Mouse (Mus musculus) heart, embryonic 13.5 days (tissue): ENCODE measurements at regions not wholly inside any gene's neighbourhood (a gene's known extent, or its start where the extent isn't known, plus 50 kb on each side); places are given as distances from the start of the nearest gene placed in this dataset.
A peak's percentile ranks its signal among the peaks of the same experiment; 100 is the strongest.

Experiments used
- ATAC-seq: fragments of 200-750 bp; cut with Nextera tagmentation; 2 replicates; pipeline ENCODE4 v1.8.0; 2017; ENCODE audit warnings: moderate TSS enrichment; ENCODE audit not compliant: insufficient number of reproducible peaks, low FRiP score, low TSS enrichment; ENCODE audit errors: extremely low read depth
- H3K27ac ChIP-seq: fragments of 300-500 bp; sonication (generic); replicated peaks from 2 replicates; pipeline ENCODE4 v1.5.1; 2015; ENCODE audit warnings: moderate library complexity, mild to moderate bottlenecking, inconsistent platforms
- H3K27me3 ChIP-seq: fragments of 300-500 bp; sonication (generic); replicated peaks from 2 replicates; pipeline ENCODE4 v1.6.1; 2015; ENCODE audit warnings: mild to moderate bottlenecking, inconsistent platforms
- H3K36me3 ChIP-seq: fragments of 300-500 bp; sonication (generic); 2 replicates; pipeline ENCODE4 v1.6.1; 2015; ENCODE audit warnings: mild to moderate bottlenecking, inconsistent platforms
- H3K4me1 ChIP-seq: fragments of 300-500 bp; sonication (generic); 2 replicates; pipeline ENCODE4 v1.6.1; 2015; ENCODE audit warnings: inconsistent platforms
- H3K4me2 ChIP-seq: fragments of 300-500 bp; sonication (generic); 2 replicates; pipeline ENCODE4 v1.6.1; 2015; ENCODE audit warnings: inconsistent platforms, mild to moderate bottlenecking, moderate library complexity
- H3K4me3 ChIP-seq: fragments of 300-500 bp; sonication (generic); 2 replicates; pipeline ENCODE4 v1.5.1; 2015; ENCODE audit warnings: moderate library complexity, mild to moderate bottlenecking, inconsistent platforms
- H3K9ac ChIP-seq: fragments of 300-500 bp; sonication (generic); 2 replicates; pipeline ENCODE4 v1.6.1; 2015; ENCODE audit warnings: inconsistent platforms, mild to moderate bottlenecking, moderate library complexity
- H3K9me3 ChIP-seq: fragments of 300-500 bp; sonication (generic); 2 replicates; pipeline ENCODE4 v1.6.1; 2016; ENCODE audit warnings: inconsistent platforms
- WGBS: fragments of 180-500 bp; shearing (Covaris S2); methylation state at CpG from one replicate; pipeline ENCODE4 v1.1.7; 2015; ENCODE audit warnings: mixed read lengths; 5-methylcytosine and 5-hydroxymethylcytosine counted together

DNA sequence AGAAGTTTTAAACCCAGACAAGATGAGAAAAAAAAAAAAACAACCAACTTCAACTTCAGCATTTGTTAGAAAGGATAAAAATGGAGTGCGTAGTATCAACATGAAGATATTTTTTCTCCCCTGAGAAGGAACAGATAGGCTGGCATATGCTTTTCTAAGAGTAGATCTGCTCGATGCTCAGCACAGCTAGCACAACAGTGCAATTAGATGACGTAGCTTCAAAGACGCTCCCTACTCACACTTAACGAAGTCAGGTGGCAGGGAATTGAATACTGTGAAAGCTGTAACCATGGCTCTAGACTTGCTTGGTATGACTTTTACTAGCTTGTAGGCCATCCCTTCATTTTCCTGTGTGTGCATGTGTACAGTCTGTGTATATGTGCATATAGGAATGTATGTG is 299.5 kb downstream of the Tmem182 start:
- H3K9ac ChIP-seq: no peak overlapping the region
- H3K9me3 ChIP-seq: no peaks in the 10 kb centered on the region
- no peaks in the 10 kb centered on the region for H3K4me1 ChIP-seq
- no peak overlapping the region for H3K4me3 ChIP-seq
- no peaks in the 10 kb centered on the region for H3K27me3 ChIP-seq
- no peaks in the 10 kb centered on the region for H3K36me3 ChIP-seq
- WGBS: 88% methylated on average over 5 of the region's 5 CpGs
- no peak overlapping the region for H3K4me2 ChIP-seq
- ATAC-seq: no peak
- no peak overlapping the region for H3K27ac ChIP-seq

DNA sequence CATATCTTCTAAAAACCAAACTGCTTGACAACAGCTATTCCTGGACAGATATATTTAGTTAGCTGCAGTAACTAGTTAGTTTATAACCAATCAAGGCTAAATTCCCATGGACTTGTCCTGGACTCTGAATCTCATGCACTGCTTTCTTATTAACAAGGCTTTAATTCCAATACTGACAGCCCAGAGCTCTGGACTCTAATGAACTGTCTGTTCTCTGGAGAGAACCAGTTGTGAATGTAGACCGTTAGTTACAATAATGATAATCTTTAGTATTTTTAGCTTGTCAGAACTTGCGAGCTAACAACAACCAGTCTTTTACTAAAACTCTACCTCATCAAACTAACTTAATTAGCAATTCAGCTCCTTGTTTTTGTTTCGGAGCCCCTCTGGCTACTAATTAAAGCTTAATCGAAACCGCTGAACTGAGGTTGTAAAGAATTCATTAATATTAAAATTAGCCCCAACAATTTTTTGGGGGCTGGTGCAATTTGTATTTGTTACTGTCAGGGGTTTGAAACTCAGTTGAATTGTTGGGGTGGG is 316.3 kb downstream of the Tmem182 start:
- Histone ChIP-seq H3K9ac (no peak overlapping the region), H3K9me3 (no peaks in the 10 kb centered on the region), H3K4me2 (no peak overlapping the region), H3K36me3 (no peaks in the 10 kb centered on the region), H3K27ac (no peak overlapping the region), H3K27me3 (no peaks in the 10 kb centered on the region), H3K4me3 (no peak overlapping the region), H3K4me1 (no peaks in the 10 kb centered on the region)
- no peak for ATAC-seq
- WGBS: 76% methylated on average over 5 of the region's 5 CpGs

DNA sequence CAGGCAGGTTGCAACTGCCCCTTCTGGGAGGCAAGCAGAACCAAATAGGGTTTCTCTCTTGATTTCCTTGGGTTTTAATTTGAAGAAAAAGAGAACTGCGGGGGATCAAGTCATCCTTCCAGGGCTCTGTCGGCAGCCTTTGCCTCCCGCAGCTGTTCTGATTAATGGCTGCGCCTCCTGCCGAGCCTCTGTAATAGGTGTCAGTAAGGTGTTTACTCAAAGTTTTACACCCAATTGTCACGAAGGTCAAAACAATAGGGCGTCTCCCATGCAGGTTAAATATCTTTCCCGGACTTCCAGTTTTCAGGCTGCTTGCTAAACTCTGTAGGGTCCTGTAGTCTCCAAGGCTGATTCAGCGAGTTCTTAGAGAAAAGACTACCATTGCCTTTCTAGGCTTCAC is 326.0 kb downstream of the Tmem182 start:
- no peaks in the 10 kb centered on the region for H3K9me3 ChIP-seq
- H3K4me2 ChIP-seq: no peak overlapping the region
- no peak for ATAC-seq
- WGBS: 8% methylated on average over 9 of the region's 9 CpGs
- H3K4me1 ChIP-seq: peaks cover 12% of the 10 kb centered on the region
- no peaks in the 10 kb centered on the region for H3K36me3 ChIP-seq
- no peak overlapping the region for H3K27ac ChIP-seq
- H3K9ac ChIP-seq: no peak overlapping the region
- H3K27me3 ChIP-seq: 0 out of 2 replicates have a peak, but pooled peaks cover 12% of the 10 kb centered on the region
- H3K4me3 ChIP-seq: no peak overlapping the region

DNA sequence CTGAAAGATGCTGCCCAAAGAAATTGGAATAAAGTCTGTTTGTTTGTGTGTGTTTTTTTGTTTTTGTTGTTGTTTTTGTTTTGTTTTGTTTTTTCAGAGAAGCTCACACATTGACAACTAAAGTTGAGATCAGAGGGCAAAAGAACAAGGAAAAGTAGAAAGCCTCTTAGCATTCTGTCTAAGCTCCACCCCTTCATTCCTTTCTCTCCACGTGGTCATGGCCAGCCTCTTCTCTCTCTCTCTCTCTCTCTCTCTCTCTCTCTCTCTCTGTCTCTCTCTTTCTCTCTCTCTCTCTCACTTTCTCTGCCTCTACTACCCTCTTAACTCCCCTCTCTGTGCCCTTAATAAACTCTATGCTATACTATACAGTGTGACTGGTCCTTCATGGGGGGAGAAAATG is 327.7 kb downstream of the Tmem182 start:
- no peak overlapping the region for H3K9ac ChIP-seq
- H3K27me3 ChIP-seq: 0 out of 2 replicates have a peak, but pooled peaks cover 12% of the 10 kb centered on the region
- ATAC-seq: no peak
- no peak overlapping the region for H3K4me2 ChIP-seq
- H3K4me3 ChIP-seq: no peak overlapping the region
- no peaks in the 10 kb centered on the region for H3K36me3 ChIP-seq
- 19% methylated on average over 1 of the region's 1 CpGs for WGBS
- H3K9me3 ChIP-seq: no peaks in the 10 kb centered on the region
- peaks cover 12% of the 10 kb centered on the region for H3K4me1 ChIP-seq
- H3K27ac ChIP-seq: peak overlapping the region; percentile 69

DNA sequence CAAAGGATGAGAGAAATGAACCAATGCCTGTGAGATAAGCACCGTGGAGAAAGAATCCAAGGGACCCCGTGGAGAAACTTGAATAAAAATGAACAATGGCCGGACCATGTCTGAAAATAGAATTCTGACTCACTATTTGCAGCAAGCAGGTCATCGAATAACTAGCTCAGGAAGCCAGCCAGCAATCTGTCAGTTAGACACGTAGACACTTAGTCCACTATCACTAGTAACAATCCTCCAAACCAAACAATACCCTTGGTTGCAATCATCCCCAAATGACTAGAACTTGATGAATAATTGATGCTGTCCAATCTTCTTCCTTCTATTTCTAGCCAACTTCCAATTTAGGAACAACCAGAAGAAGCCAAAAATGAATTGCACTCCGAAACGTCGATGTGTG is 328.5 kb downstream of the Tmem182 start:
- no peak overlapping the region for H3K4me2 ChIP-seq
- peaks cover 12% of the 10 kb centered on the region for H3K4me1 ChIP-seq
- 0 out of 2 replicates have a peak, but pooled peaks cover 12% of the 10 kb centered on the region for H3K27me3 ChIP-seq
- H3K9me3 ChIP-seq: no peaks in the 10 kb centered on the region
- H3K9ac ChIP-seq: no peak overlapping the region
- no peak overlapping the region for H3K4me3 ChIP-seq
- H3K36me3 ChIP-seq: no peaks in the 10 kb centered on the region
- H3K27ac ChIP-seq: peak overlapping the region; percentile 69
- ATAC-seq: no peak
- WGBS: 28% methylated on average over 8 of the region's 8 CpGs

DNA sequence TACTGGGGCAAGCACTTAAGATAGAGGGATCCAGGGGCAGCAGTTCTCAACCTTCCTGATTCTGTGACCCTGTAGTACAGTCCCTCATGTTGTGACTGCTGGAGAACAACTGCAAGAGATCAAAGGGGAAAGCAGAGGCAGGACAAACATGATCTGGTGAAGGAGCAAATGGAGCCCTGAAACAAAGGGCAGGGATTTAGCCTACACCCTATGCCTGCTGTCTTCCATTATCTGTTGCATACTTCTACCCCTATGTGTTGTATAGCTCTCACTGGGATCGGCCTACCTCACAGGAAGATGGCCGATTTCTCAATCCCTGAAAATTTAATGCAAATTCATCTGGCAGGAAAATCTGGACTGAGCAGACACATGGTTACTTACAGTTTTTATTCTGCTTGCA is 334.3 kb downstream of the Tmem182 start:
- Histone ChIP-seq H3K4me2 (no peak overlapping the region), H3K4me3 (no peak overlapping the region), H3K27ac (no peak overlapping the region), H3K4me1 (no peaks in the 10 kb centered on the region), H3K27me3 (no peaks in the 10 kb centered on the region), H3K9me3 (no peaks in the 10 kb centered on the region), H3K36me3 (no peaks in the 10 kb centered on the region), H3K9ac (no peak overlapping the region)
- 72% methylated on average over 2 of the region's 2 CpGs for WGBS
- no peak for ATAC-seq

DNA sequence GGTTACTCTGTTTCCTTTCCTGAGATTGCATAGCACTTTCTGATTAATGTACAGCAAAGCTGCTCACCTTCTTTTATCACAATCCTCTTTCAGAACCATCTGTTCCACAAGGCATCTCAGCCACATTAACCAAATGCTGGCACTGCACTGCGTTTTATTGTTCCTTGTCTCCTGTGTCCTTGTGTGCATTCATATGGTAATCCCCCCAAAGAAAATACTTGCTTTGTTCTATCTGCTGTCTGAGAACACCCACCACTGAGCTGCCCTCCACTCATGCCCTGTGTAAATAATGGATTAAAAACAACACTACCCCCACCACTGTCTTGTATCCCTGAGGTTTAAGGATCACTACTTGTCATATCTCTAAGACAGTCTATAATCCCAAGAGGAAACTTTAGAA is 335.1 kb downstream of the Tmem182 start:
- Histone ChIP-seq H3K27me3 (no peaks in the 10 kb centered on the region), H3K36me3 (no peaks in the 10 kb centered on the region), H3K9ac (no peak overlapping the region), H3K9me3 (no peaks in the 10 kb centered on the region), H3K4me1 (no peaks in the 10 kb centered on the region), H3K4me2 (no peak overlapping the region), H3K4me3 (no peak overlapping the region), H3K27ac (no peak overlapping the region)
- no peak for ATAC-seq
- 50% methylated on average over 1 of the region's 1 CpGs for WGBS

DNA sequence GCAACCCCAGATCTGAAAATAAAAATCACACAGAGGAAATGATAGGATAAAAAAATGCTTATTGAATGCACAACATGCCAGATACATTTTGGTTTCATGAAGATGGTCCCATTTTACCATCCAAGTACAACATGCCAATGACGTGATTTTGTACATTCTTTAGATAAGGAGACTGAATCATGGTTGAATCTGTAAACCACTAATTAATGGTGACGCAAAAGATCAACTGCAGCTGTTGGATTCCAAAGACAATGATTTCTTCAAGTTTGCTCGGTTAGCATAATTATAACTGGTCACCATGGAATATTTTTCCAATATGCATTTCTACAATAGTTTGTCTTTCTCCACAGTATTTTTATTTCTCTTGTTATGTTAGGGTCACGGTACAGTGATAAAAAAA is 336.6 kb downstream of the Tmem182 start:
- 71% methylated on average over 4 of the region's 4 CpGs for WGBS
- H3K36me3 ChIP-seq: no peaks in the 10 kb centered on the region
- H3K4me1 ChIP-seq: no peaks in the 10 kb centered on the region
- H3K4me2 ChIP-seq: no peak overlapping the region
- H3K9me3 ChIP-seq: no peaks in the 10 kb centered on the region
- no peak for ATAC-seq
- H3K4me3 ChIP-seq: no peak overlapping the region
- H3K9ac ChIP-seq: no peak overlapping the region
- no peak overlapping the region for H3K27ac ChIP-seq
- H3K27me3 ChIP-seq: no peaks in the 10 kb centered on the region

DNA sequence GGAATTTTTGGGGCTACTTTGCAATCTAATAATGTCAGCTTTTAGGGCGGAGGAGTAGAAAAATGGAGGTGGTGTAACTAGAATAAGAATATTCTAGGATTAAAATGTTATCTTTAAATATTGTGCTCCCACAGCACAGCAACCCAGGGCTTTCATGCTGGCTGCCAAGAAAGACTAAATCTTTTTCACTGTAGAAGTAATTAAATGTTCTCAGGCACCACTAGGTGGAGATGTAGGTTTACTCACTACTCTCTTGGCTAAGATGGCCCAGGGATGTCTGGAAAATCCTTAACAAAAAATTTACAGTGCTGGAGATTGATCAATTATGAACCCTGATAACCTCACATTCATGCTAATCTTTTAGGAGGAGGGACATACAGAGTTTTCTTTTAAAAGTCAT is 347.1 kb downstream of the Tmem182 start:
- Histone ChIP-seq H3K27me3 (no peaks in the 10 kb centered on the region), H3K27ac (no peak overlapping the region), H3K4me2 (no peak overlapping the region), H3K9ac (no peak overlapping the region), H3K9me3 (no peaks in the 10 kb centered on the region), H3K36me3 (no peaks in the 10 kb centered on the region), H3K4me1 (no peaks in the 10 kb centered on the region), H3K4me3 (no peak overlapping the region)
- ATAC-seq: no peak
- WGBS: 60% methylated on average over 1 of the region's 1 CpGs

DNA sequence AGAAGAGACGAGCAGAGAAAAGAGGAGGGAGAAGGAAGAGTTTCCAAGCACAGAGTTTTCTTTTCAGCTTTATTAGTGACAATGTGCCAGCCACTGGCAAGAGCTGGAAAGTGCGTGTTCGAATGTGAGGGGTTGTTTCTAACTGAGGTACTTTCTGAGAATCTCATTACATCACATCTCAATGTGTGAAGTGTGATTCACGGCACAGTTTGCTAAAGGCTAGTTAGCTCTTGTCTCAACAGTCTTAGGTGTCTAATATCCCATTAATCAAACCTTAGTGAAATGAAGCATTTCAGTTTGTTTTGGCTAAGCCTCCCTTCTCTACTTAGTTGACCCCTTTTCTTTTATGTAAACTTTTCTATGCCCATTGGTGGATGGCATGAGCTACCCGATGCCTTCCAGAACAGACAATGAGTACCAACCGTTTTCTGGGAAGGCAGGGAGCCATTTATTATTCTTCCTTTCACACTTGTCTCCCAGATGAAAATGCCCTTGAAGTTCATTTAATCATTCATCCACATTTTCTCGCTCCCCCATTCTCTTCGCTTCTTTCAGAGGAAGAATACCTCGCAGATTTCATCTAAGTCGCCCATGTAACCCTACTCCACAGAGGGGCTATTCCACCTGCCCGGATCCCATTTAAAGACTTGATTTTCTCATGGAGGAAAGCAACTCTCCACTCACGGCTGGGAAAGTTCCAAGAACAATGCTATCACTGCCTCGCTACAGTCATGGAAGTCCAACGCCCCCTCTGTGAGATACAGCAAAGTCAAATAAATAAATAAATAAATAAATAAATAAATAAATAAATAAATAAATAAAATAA is 348.0 kb downstream of the Tmem182 start:
- no peak for ATAC-seq
- 78% methylated on average over 14 of the region's 14 CpGs for WGBS
- no peak overlapping the region for H3K9ac ChIP-seq
- H3K27me3 ChIP-seq: no peaks in the 10 kb centered on the region
- H3K4me1 ChIP-seq: 0 out of 2 replicates have a peak, but pooled peaks cover 2% of the 10 kb centered on the region
- no peaks in the 10 kb centered on the region for H3K36me3 ChIP-seq
- no peak overlapping the region for H3K27ac ChIP-seq
- H3K9me3 ChIP-seq: no peaks in the 10 kb centered on the region
- no peak overlapping the region for H3K4me3 ChIP-seq
- H3K4me2 ChIP-seq: no peak overlapping the region

DNA sequence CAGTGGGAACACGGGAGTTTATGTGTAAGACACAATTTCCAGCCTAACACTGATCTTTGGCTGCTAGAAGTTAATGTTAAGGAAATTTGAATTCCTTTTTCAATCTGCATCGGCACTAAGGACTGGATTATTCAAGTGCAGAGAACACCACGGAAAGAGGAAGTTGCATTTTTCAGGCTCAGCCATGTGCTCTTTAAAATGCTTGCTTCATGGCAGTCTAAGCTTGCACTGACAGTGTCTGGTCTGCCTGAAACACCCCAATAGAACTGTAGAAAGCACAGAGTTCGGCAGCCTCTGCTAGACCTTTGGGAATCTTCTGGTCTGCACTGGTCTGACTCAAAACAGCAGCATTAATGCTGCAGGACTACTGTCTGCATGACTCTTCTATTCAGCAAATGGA is 348.8 kb downstream of the Tmem182 start:
- no peak overlapping the region for H3K9ac ChIP-seq
- no peak for ATAC-seq
- H3K4me1 ChIP-seq: 0 out of 2 replicates have a peak, but pooled peaks cover 2% of the 10 kb centered on the region
- 66% methylated on average over 4 of the region's 4 CpGs for WGBS
- no peak overlapping the region for H3K27ac ChIP-seq
- no peaks in the 10 kb centered on the region for H3K9me3 ChIP-seq
- H3K4me2 ChIP-seq: no peak overlapping the region
- H3K36me3 ChIP-seq: no peaks in the 10 kb centered on the region
- H3K27me3 ChIP-seq: no peaks in the 10 kb centered on the region
- H3K4me3 ChIP-seq: no peak overlapping the region

DNA sequence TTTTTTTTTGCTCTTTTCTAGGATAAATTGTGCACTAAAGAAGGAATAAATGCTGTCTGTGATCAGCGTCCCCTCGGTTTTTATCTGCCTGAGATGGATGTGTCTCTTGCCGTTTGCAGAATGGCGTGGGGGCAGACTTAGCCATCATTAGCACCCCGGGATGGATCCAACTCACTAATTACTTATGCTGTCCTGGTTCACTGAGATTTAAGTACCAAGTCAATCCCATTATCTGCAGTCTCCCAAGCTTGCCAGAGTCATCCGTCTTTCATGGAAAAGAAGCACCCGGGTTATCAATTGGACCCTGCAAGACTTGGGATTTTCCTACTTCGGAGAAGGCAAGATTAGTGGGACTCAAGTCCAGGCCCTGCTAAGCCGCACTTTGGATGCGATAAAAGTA is 351.5 kb downstream of the Tmem182 start:
- H3K4me3 ChIP-seq: no peak overlapping the region
- no peak for ATAC-seq
- H3K9me3 ChIP-seq: no peaks in the 10 kb centered on the region
- no peak overlapping the region for H3K4me2 ChIP-seq
- no peaks in the 10 kb centered on the region for H3K36me3 ChIP-seq
- H3K4me1 ChIP-seq: 0 out of 2 replicates have a peak, but pooled peaks cover 2% of the 10 kb centered on the region
- no peaks in the 10 kb centered on the region for H3K27me3 ChIP-seq
- WGBS: 57% methylated on average over 10 of the region's 10 CpGs
- no peak overlapping the region for H3K27ac ChIP-seq
- H3K9ac ChIP-seq: no peak overlapping the region
